Mouse (Mus musculus): Measurements from ENCODE around the gene Clec2l.
"Not testable (repeated sequence)": the region's sequence is repeated elsewhere in the genome, so short reads cannot be mapped to it uniquely, and the experiment has no call there.

The Clec2l gene

DNA sequence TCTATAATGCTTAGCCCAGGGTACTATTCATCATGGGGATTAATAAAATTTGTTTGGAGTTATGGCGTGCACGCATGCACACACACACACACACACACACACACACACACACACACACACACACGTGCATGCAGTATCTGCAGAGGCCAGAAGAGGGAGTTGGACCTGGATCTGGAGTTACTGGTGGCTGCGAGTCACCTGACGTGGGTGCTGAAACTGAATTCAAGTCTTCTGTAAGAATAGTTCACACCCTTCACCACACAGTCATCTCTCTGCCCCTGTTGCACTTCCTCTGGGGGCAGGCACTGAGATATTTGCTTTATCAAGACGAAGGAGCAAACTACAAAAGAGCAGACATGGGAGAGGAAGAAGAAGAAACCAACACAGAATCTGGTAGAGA, 6.7 kb downstream of the Clec2l start:
- no peak for DNase-seq (ENCODE audit: low read depth in 2 of 2, low spot score in 2 of 2)

DNA sequence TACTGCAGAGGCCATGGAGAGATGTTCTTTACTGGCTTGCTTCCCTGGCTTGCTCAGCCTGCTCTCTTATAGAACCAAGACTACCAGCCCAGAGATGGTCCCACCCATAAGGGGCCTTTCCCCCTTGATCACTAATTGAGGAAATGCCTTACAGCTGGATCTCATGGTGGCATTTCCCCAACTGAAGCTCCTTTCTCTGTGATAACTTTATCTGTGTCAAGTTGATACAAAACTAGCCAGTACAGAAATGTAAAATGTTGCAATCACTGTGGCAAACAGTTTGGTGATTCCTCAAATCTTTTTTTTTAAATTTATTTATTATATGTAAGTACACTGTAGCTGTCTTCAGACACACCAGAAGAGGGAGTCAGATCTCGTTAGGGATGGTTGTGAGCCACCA, 7.6 kb downstream of the Clec2l start:
- not testable (repeated sequence) for DNase-seq (ENCODE audit: low read depth in 2 of 2, low spot score in 2 of 2)

- no peak for DNase-seq (ENCODE audit: low read depth in 2 of 2, low spot score in 2 of 2)
Measured at GRCm38 (mm10) chr6:38671270-38671669, 8.4 kb downstream of the Clec2l start.

DNA sequence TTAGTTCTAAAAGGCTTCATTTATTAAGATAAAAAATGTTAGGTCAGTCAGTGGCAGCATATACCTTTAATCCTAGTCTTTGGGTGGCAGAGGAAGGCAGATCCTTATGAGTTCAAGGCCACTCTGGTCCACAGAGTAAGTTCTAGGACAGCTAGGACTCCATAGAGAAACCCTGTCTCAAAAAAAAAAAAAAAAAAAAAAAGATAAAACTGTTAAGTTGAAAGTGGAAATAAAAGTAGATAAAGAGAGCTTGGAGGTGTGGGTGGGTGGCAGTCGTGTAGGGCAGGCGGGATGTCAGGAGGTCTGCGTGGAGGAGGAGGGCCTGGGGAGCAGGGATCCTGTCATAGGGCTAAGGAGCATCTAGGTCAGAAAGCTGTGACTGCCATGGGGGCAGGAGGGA, 9.1 kb downstream of the Clec2l start:
- no peak for DNase-seq (ENCODE audit: low read depth in 2 of 2, low spot score in 2 of 2)

- DNase-seq (ENCODE audit: low read depth in 2 of 2, low spot score in 2 of 2), result no peak
Measured at GRCm38 (mm10) chr6:38676217-38676616, 13.3 kb downstream of the Clec2l start.

DNA sequence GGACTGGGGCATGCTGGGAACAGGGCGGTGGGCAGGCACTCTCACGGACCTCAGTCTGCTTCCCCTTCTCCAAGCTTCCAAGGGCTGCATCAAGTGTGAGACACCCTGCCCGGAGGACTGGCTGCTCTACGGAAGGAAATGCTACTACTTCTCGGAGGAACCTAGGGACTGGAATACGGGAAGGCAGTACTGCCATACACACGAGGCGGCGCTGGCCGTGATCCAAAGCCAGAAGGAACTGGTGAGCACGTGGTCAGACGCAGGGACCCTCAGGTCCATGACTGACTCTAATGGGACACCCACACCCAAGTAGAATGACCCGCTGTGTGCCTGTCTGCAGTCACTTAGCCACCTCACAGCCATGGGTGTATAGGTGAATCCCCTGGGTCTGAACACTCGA, 13.9 kb downstream of the Clec2l start:
- no peak for DNase-seq (ENCODE audit: low read depth in 2 of 2, low spot score in 2 of 2)

GRCm38 (mm10) chr6:38677629-38678028, 14.8 kb downstream of the Clec2l start:
- DNase-seq (ENCODE audit: low read depth in 2 of 2, low spot score in 2 of 2), result no peak

DNA sequence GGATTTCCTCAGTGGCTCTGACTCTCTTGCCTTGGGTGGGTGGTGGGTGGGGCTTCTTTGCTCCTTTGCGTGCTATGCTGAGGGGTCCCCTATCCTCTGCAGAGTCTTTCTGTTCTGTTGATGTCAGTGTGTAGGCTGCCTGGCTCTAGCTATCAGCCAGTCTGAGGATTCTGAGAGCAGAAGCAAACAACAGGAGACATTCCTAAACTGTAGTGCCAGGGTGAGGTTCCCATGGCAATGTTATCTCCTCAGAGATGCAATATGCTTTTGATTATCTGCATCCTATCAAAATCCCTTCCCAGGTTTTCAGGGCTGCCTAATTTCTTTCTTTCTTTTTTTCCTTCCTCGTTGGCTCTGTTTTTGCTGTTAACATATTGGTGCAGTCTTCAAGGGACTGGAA, 19.7 kb downstream of the Clec2l start:
- DNase-seq (ENCODE audit: low read depth in 2 of 2, low spot score in 2 of 2), result no peak

- DNase-seq (ENCODE audit: low read depth in 2 of 2, low spot score in 2 of 2), result no peak
Measured at GRCm38 (mm10) chr6:38687216-38687615, 24.3 kb downstream of the Clec2l start.

DNA sequence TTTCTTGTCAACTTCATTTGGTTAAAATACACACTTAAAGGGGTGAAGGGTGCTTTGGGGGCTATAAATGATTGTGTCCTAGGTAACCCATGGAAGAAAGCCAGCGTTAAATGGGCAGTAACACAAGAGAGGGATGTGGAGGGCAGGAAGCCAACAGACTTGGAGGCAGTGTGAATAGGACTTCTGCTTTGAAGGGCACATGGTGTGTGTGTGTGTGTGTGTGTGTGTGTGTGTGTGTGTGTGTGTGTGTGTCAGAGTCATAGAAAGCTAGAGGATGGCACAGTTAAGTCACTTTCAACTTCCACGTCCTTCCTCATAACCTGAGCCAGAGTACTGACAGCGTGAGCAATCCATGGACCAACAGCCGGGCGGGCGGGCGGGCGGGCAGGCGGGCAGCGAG, 26.0 kb downstream of the Clec2l start:
- no peak for DNase-seq (ENCODE audit: low read depth in 2 of 2, low spot score in 2 of 2)

GRCm38 (mm10) chr6:38690615-38691014, 27.7 kb downstream of the Clec2l start:
- no peak for DNase-seq (ENCODE audit: low read depth in 2 of 2, low spot score in 2 of 2)

DNA sequence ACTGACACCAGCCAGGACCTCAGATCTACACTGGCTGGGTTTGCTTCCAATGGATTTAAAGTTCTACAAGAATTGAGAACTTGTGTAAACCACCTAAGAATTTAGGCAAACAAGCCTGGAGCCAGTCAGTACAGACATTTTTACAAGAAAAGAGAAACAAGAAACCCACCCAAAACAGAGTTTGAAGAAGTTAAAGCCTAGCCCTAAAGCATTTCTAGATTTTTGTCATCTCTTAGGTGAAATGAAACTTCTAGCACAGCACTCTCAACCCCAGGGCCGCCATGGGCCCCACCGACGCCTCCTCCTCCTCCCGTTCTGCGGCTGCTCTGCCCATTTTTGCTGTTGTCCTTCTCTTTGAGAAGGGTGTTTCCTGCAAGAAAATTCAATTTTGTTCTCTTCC, 28.2 kb downstream of the Clec2l start:
- DNase-seq (ENCODE audit: low read depth in 2 of 2, low spot score in 2 of 2), result no peak

DNA sequence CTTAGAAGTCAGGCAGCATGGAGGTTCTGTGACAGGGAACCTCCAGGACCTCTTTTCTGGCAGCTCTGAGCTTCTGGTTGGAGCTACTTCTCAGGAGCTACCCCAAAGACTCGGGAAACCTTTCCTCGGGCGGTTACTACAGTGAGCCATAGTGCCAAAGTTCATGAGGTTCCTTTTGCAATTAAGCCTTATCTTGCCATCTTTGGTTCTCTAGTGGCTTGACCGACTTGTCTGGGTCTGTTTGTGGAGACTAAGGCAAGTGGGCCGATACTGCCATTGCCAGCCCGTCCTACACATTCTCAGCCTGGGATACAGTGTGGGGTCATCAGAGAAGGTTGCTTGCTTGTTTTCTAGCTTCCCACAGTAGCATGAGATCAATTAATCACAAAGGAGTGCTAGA, 29.7 kb downstream of the Clec2l start:
- DNase-seq (ENCODE audit: low read depth in 2 of 2, low spot score in 2 of 2), result no peak

DNA sequence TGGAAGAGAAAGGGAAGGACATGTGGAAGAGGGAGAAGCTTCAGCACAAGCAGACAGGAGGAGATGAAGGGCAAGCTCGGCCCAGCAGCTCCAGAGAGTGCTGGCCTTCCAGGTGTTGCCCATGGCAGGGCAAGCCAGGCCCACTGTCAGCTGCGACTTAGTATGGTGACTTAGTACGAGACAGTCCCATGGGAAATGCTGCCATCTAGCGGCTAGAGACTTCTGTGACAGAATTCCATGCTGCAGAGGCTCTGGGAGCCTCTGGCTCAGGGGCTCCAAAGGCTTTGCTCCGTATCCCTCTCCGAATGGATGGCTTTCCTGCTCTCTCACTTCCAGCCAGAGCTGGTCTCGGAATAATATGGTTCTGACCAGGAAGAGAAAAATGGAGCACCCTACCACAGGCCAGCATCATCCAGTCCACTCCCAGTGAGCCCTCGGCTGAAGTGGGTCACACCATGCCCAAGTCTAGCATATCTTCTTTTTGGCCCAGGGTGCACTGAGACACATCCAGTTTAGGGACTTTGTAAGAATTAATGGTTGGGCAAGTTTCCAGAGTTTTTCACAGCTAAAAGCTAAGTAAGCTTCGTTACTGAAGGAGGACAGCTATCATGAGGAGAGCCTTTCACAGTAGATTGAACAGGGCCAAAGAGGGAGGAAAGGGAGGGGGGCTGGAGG, 32.6 kb downstream of the Clec2l start:
- DNase-seq (ENCODE audit: low read depth in 2 of 2, low spot score in 2 of 2), result peak; percentile 21 to 50

- DNase-seq (ENCODE audit: low read depth in 2 of 2, low spot score in 2 of 2), result no peak
Measured at GRCm38 (mm10) chr6:38696570-38696969, 33.7 kb downstream of the Clec2l start.

DNA sequence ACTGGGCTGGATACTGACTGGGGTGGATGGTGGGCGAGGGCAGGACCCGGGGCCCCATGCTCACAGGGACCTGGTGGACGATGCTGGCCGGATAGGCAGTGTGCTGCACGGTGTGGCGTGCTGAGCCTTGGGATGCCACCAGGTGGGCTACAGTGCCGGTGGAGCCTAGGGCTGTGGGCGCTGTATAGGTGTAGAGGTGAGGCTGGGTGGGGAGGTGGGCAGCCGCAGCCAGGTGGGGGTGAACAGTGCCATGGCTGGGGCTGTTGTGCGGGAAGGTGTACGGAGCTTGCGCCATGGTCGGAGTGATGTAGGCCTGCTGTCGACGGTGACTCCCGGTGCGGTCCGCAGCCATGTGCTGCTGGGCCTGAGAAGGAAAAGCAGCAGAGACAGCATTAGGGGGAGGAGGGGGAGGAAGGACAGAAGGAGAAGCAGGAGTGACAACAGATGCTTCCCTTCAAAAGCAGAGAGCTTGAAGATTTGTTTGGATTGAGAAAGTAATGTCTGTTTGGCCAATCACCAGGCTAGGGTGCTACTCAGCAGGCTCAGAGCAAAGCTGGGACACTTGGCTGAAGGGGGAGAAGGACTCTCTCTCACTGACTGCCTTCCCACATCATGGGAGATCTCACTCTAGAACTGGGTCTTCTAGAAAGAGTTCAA, 35.5 kb downstream of the Clec2l start:
- no peak for DNase-seq (ENCODE audit: low read depth in 2 of 2, low spot score in 2 of 2)

GRCm38 (mm10) chr6:38701421-38701820, 38.6 kb downstream of the Clec2l start:
- DNase-seq (ENCODE audit: low read depth in 2 of 2, low spot score in 2 of 2), result no peak

DNA sequence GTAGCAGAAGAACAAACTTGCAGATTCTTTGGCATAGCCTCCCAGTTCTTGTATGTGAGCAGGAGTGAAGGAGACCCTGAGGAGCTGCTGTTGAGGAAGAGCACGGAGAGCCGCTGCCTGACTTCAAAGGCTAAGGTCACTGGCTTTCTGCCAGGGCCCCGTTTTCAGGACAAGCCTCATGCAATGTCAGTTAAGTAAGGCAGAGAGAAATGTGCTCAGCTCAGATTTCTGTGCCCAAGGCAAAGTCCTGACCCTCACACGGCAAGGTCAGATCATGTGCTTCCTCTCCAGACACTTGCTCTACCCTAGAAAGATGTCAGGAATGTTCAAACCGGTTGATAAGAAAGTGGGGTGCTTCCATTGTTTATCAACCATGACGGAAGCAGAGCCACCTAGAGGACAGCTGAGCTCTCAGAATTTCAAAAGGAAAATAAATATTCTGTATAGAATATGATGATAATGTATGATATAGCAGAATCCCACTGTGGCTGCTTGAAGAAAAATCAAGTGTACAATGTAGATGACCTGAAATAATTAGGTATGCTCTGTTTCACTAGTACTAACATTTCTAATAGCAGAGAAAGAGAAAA, 40.0 kb downstream of the Clec2l start:
- no peak for DNase-seq (ENCODE audit: low read depth in 2 of 2, low spot score in 2 of 2)

- no peak for DNase-seq (ENCODE audit: low read depth in 2 of 2, low spot score in 2 of 2)
Measured at GRCm38 (mm10) chr6:38703526-38703925, 40.7 kb downstream of the Clec2l start.

DNA sequence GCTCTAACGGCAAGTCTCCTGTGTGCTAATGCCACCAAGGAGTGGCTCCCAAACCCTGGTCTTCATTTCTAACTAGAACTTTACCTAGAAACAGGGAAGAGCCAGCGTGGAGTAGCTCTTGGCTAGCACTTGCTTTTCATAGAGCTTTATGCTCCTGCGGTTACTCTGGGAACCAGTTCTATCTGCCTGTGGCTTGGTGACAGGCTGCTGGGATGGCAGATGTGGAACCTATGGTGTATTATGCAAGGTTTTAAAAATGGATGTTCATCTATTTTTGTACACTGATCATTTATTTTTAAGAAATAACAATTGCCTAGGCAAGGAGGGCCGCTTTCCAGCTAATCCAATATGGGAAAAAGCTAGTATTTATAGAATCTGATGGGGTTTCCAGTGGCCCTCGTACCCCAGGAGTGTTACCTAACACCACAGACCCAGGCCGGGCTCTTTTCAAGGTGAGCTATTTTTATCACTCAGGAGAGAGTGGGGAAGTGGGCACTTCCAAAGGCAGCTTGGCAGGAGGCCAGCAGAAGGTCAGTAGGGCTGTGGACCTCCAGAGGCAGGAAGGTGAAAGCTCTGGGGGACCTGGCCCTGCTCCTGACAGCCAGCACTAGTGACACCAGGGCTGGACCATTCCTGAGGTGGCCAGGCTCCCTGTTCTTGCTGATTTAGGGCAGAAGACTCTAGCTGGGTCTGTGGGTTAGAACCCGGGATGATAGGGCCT, 41.6 kb downstream of the Clec2l start:
- no peak for DNase-seq (ENCODE audit: low read depth in 2 of 2, low spot score in 2 of 2)

DNA sequence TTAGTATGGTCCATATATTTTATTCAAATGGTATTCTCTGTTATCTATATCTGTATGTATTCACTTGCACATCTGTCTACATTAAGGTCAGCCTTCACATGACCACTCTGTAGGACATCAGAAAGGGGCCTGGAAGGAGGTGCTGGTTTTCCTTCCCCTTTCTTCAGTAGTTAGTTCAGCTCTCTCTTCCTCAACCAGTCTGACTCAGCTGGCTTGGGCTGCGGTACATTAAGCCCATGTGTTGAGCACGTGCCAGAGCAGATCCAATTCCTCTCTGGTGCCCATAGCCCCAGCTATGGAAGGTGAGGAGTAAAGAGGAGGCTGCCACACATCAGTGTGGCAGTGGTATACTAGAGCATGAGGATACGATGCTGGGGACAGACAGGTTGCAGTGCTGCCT, 47.6 kb downstream of the Clec2l start:
- no peak for DNase-seq (ENCODE audit: low read depth in 2 of 2, low spot score in 2 of 2)
